Mouse (Mus musculus): Measurements from ENCODE around the gene Krt18. TPM values are rescaled to one million over a fixed set of nuclear protein-coding genes. Genes with fewer than 3 reads are reported as not detected.

Krt18 gene
- total RNA-seq, 2 experiments from 2014 or later: 0.77 TPM; not detected in 1

Other genes with a start within 250 kb of the Krt18 start
- gene Krt72, start 241.7 kb upstream of the Krt18 start, total RNA-seq (2021): not detected
- 1 to 10 TPM; 1.0 to 1.6 TPM for gene Krt73, start 225.8 kb upstream of the Krt18 start, total RNA-seq (2021)
- gene Krt2, start 210.0 kb upstream of the Krt18 start, total RNA-seq (2021): under 1 TPM; 0.16 to 0.34 TPM
- gene Krt1, start 177.4 kb upstream of the Krt18 start, total RNA-seq (2021): 1 to 10 TPM; 4.4 to 4.5 TPM
- gene Krt77, start 158.5 kb upstream of the Krt18 start, total RNA-seq (2021): 10 to 100 TPM; 13.1 to 17.9 TPM
- not detected for gene Krt76, start 135.3 kb upstream of the Krt18 start, total RNA-seq (2021)
- gene Krt4, start 103.4 kb upstream of the Krt18 start, total RNA-seq (2021): not detected
- not detected for gene Krt79, start 87.9 kb upstream of the Krt18 start, total RNA-seq (2021)
- under 1 TPM in 1 of 2 experiments, not detected in 1; 0.09 TPM for gene Krt78, start 73.9 kb upstream of the Krt18 start, total RNA-seq (2021)
- not detected for gene Krt8, start 23.7 kb upstream of the Krt18 start, total RNA-seq (2021)
- 100 to 1,000 TPM; 176 to 177 TPM for gene Eif4b, start 45.6 kb downstream of the Krt18 start, total RNA-seq (2021)
- 10 to 100 TPM; 12.2 to 13.1 TPM for gene Tns2, start 72.2 kb downstream of the Krt18 start, total RNA-seq (2021)
- 100 to 1,000 TPM; 149 to 150 TPM for gene Spryd3, start 108.1 kb downstream of the Krt18 start, total RNA-seq (2021)
- gene Igfbp6, start 116.2 kb downstream of the Krt18 start, total RNA-seq (2021): 1 to 10 TPM; 3.1 to 4.1 TPM
- under 1 TPM in 1 of 2 experiments, not detected in 1; 0.16 TPM for gene Soat2, start 122.3 kb downstream of the Krt18 start, total RNA-seq (2021)
- 10 to 100 TPM; 53.2 to 56.7 TPM for gene Zfp740, start 175.1 kb downstream of the Krt18 start, total RNA-seq (2021)
- gene Csad, start 176.5 kb downstream of the Krt18 start, total RNA-seq (2021): 10 to 100 TPM; 25.8 to 27.5 TPM
- 1 to 10 TPM in 1 of 2 experiments, under 1 TPM in 1; 0.71 to 1.3 TPM for gene Itgb7, start 203.8 kb downstream of the Krt18 start, total RNA-seq (2021)
- 10 to 100 TPM in 1 of 2 experiments, 1 to 10 TPM in 1; 9.3 to 11.4 TPM for gene Rarg, start 229.3 kb downstream of the Krt18 start, total RNA-seq (2021)
- not detected for gene Gm9918, start 242.4 kb downstream of the Krt18 start, total RNA-seq (2021)

All from left cerebral cortex, postnatal 10 days (tissue).